In the genomic region with DNA sequence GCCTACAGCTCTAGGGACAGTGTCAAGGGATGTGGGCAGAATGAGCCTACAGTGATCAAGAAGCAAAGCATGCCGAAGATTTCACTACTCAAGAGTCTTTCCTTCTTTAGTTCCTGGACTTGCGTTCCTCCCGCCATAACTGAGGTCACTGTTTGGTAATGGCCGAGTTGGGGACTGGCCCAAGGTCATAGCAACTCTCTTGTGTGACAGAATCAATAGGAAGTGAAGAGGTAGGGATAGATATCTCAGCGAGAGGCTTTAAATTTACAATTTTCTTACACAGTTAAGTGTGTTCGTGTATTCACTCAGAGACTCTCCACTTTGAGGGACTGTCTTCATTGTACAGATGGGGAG, we compare ENCODE assay signal across 8 mouse cellular contexts. TPM values are rescaled to one million over a fixed set of nuclear protein-coding genes. Genes with fewer than 3 reads are reported as not detected.
DNase-seq lines count a peak whose midpoint lies in the region; ATAC-seq and TF ChIP-seq lines count a peak whose summit lies in the region.

No protein-coding gene starts in this region.

- H3K27me3 ChIP-seq in heart, embryonic 11.5 days (ENCODE audit: control insufficient read depth, insufficient read depth, low read length) = no peaks in the 10 kb centered on the region
- no peaks in the 10 kb centered on the region for H3K27me3 ChIP-seq in forebrain, embryonic 13.5 days
- H3K27me3 ChIP-seq in liver, embryonic 15.5 days = no peaks in the 10 kb centered on the region

- no peak for ATAC-seq in heart, embryonic 11.5 days (replicated peaks; ENCODE audit: insufficient number of reproducible peaks, low FRiP score, low TSS enrichment)
- no peak for ATAC-seq in forebrain, embryonic 13.5 days
- no peak for ATAC-seq in liver, embryonic 15.5 days (ENCODE audit: insufficient read depth)

- peak overlapping the region; percentile 86 for H3K9ac ChIP-seq in heart, embryonic 11.5 days (ENCODE audit: low read depth, low read length)
- H3K9ac ChIP-seq in ES-E14 (ENCODE audit: insufficient read depth, low read depth, low read length, poor library complexity, severe bottlenecking) = peak overlapping the region; percentile 79
- H3K9ac ChIP-seq in forebrain, embryonic 13.5 days = peak overlapping the region; percentile 76
- peak overlapping the region; percentile 74 for H3K9ac ChIP-seq in liver, embryonic 15.5 days

- no peaks in the 10 kb centered on the region for H3K36me3 ChIP-seq in heart, embryonic 11.5 days (ENCODE audit: control insufficient read depth, insufficient read depth, low read length)
- no peaks in the 10 kb centered on the region; the same call in 1 of the 2 replicates for H3K36me3 ChIP-seq in ES-E14 (ENCODE audit: control insufficient read depth, insufficient read depth, low read length, poor library complexity, severe bottlenecking)
- H3K36me3 ChIP-seq in forebrain, embryonic 13.5 days (ENCODE audit: poor library complexity, severe bottlenecking) = peaks cover 3% of the 10 kb centered on the region; the same call in 1 of the 2 replicates
- H3K36me3 ChIP-seq in liver, embryonic 15.5 days (replicated peaks) = peaks cover 24% of the 10 kb centered on the region

- intact Hi-C loops in heart, postnatal 25 days (cut with DNase I) = no loop called here

- no peaks in the 10 kb centered on the region for H3K9me3 ChIP-seq in heart, embryonic 11.5 days (replicated peaks; ENCODE audit: control insufficient read depth, low read length)
- H3K9me3 ChIP-seq in ES-E14 (ENCODE audit: control insufficient read depth, insufficient read depth, low read depth, low read length) = no peaks in the 10 kb centered on the region
- no peaks in the 10 kb centered on the region for H3K9me3 ChIP-seq in forebrain, embryonic 13.5 days (replicated peaks)
- H3K9me3 ChIP-seq in liver, embryonic 15.5 days (replicated peaks) = no peaks in the 10 kb centered on the region

- peak overlapping the region; percentile 71 for H3K4me2 ChIP-seq in heart, embryonic 11.5 days
- H3K4me2 ChIP-seq in forebrain, embryonic 13.5 days = peak overlapping the region; percentile 72
- peak overlapping the region; percentile 90 for H3K4me2 ChIP-seq in liver, embryonic 15.5 days

- H3K4me3 ChIP-seq in heart, embryonic 11.5 days (ENCODE audit: low read depth, low read length) = peak overlapping the region; percentile 62
- H3K4me3 ChIP-seq in ES-E14 (ENCODE audit: insufficient read depth in 1 of 2, low read depth in 1 of 2, low read length in 2 of 2, poor library complexity in 1 of 2, severe bottlenecking in 1 of 2) = peak overlapping the region; percentile 72 to 76
- peak overlapping the region; percentile 56 for H3K4me3 ChIP-seq in forebrain, embryonic 13.5 days
- H3K4me3 ChIP-seq in liver, embryonic 15.5 days (replicated peaks) = peak overlapping the region; percentile 84

- peak overlapping the region; percentile 71 for H3K27ac ChIP-seq in heart, embryonic 11.5 days (ENCODE audit: low read depth, low read length)
- no peak overlapping the region; the same call in 1 of the 2 replicates for H3K27ac ChIP-seq in ES-E14 (ENCODE audit: insufficient read depth, low read depth, low read length, poor library complexity, severe bottlenecking)
- no peak overlapping the region for H3K27ac ChIP-seq in forebrain, embryonic 13.5 days
- H3K27ac ChIP-seq in liver, embryonic 15.5 days (replicated peaks) = peak overlapping the region; percentile 97

- in situ Hi-C loops in ES-E14 (cut with MboI; ENCODE audit: low sequenced_read_pairs in 2 of 2, unreplicated experiment in 2 of 2) = no loop called here

- 43% methylated on average over 6 of the region's 6 CpGs for WGBS in heart, embryonic 11.5 days (ENCODE audit: insufficient replicate concordance)
- 54% methylated on average over 6 of the region's 6 CpGs for WGBS in forebrain, embryonic 13.5 days
- 12% methylated on average over 6 of the region's 6 CpGs for WGBS in liver, embryonic 15.5 days (ENCODE audit: insufficient replicate concordance)

- no peak for DNase-seq in heart, postnatal 25 days (ENCODE audit: low spot score)
- DNase-seq in ES-E14 (ENCODE audit: low read depth, low spot score) = no peak
- no peak for DNase-seq in ovary, postnatal 14 days (ENCODE audit: low spot score)
- no peak for DNase-seq in Muller cell, postnatal 12 days (ENCODE audit: inconsistent ontology term)
- DNase-seq in urinary bladder, postnatal 36 days (ENCODE audit: low spot score in 2 of 2) = no peak

- H3K4me1 ChIP-seq in heart, embryonic 11.5 days (ENCODE audit: control insufficient read depth, insufficient read depth, low read length) = peaks cover 22% of the 10 kb centered on the region
- H3K4me1 ChIP-seq in ES-E14 (ENCODE audit: control insufficient read depth in 2 of 2, insufficient read depth in 2 of 2, low read length in 2 of 2, poor library complexity in 1 of 2) = peaks cover 0 to 3% of the 10 kb centered on the region in 2 experiments; a peak in 1 of 4 replicates
- peaks cover 38% of the 10 kb centered on the region for H3K4me1 ChIP-seq in forebrain, embryonic 13.5 days
- H3K4me1 ChIP-seq in liver, embryonic 15.5 days (replicated peaks) = peaks cover 68% of the 10 kb centered on the region

TF ChIP-seq in ES-E14, 5 proteins besides CTCF, POLR2A, EP300 and RAD21:
- TF ChIP-seq CHD2 (IDR thresholded peaks at IDR 0.05; ENCODE audit: low read depth, low read length) = no peak
- TF ChIP-seq ZNF384 (IDR thresholded peaks at IDR 0.05; ENCODE audit: low read depth, low read length) = peak; percentile 81; the same call in 1 of the 2 replicates
TF ChIP-seq in ES-E14: peak in this region for 1.

RNA-seq across cellular contexts. Expression of a gene that starts 0.8 kb away (rescaled TPM):
- 178 and 181 TPM in 2 replicates for polyA plus RNA-seq in heart, embryonic 11.5 days (2014; fragmentation: Nextera tagmentation; extraction: Ambion mirVana)
- 10 to 100 TPM; 62.4 to 64.9 TPM for total RNA-seq in heart, postnatal 25 days (2021)
- 31.7 and 55.9 TPM in 2 replicates for total RNA-seq in ES-E14 (2012; rRNA removed)
- polyA plus RNA-seq in forebrain, embryonic 13.5 days (2015; fragmentation: Nextera tagmentation; extraction: Ambion mirVana) = 126 and 139 TPM in 2 replicates
- 117 and 132 TPM in 2 replicates for polyA plus RNA-seq in liver, embryonic 15.5 days (2015; fragmentation: Nextera tagmentation; extraction: Ambion mirVana)

RNA-seq across cellular contexts. Expression of a gene that starts 0.8 kb away (rescaled TPM):
- polyA plus RNA-seq in heart, embryonic 11.5 days (2014; fragmentation: Nextera tagmentation; extraction: Ambion mirVana) = 71.7 and 73.5 TPM in 2 replicates
- 10 to 100 TPM; 27.6 to 30.4 TPM for total RNA-seq in heart, postnatal 25 days (2021)
- total RNA-seq in ES-E14 (2012; rRNA removed) = 27.4 and 42.4 TPM in 2 replicates
- 120 and 124 TPM in 2 replicates for polyA plus RNA-seq in forebrain, embryonic 13.5 days (2015; fragmentation: Nextera tagmentation; extraction: Ambion mirVana)
- polyA plus RNA-seq in liver, embryonic 15.5 days (2015; fragmentation: Nextera tagmentation; extraction: Ambion mirVana) = 62.7 and 64.8 TPM in 2 replicates

RNA-seq across cellular contexts. Expression of a gene that starts 30.9 kb away (rescaled TPM):
- 9.8 and 11.2 TPM in 2 replicates for polyA plus RNA-seq in heart, embryonic 11.5 days (2014; fragmentation: Nextera tagmentation; extraction: Ambion mirVana)
- 1 to 10 TPM; 5.3 TPM for total RNA-seq in heart, postnatal 25 days (2021)
- 0.90 and 1.2 TPM in 2 replicates for total RNA-seq in ES-E14 (2012; rRNA removed)
- polyA plus RNA-seq in forebrain, embryonic 13.5 days (2015; fragmentation: Nextera tagmentation; extraction: Ambion mirVana) = 2.4 and 4.1 TPM in 2 replicates
- 31.9 and 33.9 TPM in 2 replicates for polyA plus RNA-seq in liver, embryonic 15.5 days (2015; fragmentation: Nextera tagmentation; extraction: Ambion mirVana)

RNA-seq across cellular contexts. Expression of a gene that starts 57.7 kb away (rescaled TPM):
- 2.1 and 2.9 TPM in 2 replicates for polyA plus RNA-seq in heart, embryonic 11.5 days (2014; fragmentation: Nextera tagmentation; extraction: Ambion mirVana)
- under 1 TPM; 0.59 to 0.83 TPM for total RNA-seq in heart, postnatal 25 days (2021)
- 13.1 and 17.9 TPM in 2 replicates for total RNA-seq in ES-E14 (2012; rRNA removed)
- 2.7 and 3.1 TPM in 2 replicates for polyA plus RNA-seq in forebrain, embryonic 13.5 days (2015; fragmentation: Nextera tagmentation; extraction: Ambion mirVana)
- polyA plus RNA-seq in liver, embryonic 15.5 days (2015; fragmentation: Nextera tagmentation; extraction: Ambion mirVana) = 34.9 and 36.4 TPM in 2 replicates

Comparison
In these comparisons a context has a peak if more than half of its experiments do, and no peak if none do; other contexts are left out.
1. H3K27ac ChIP-seq: peak in heart, embryonic 11.5 days (single experiment) and liver, embryonic 15.5 days (single experiment); none in ES-E14 (single experiment) and forebrain, embryonic 13.5 days (single experiment).
2. Peak in every context shown above with its lines, with median percentiles within 50 percentile points of each other: H3K4me2 ChIP-seq, H3K4me3 ChIP-seq and H3K9ac ChIP-seq.